Mouse (Mus musculus): Measurements from ENCODE around the gene Klhl2. TPM values are rescaled to one million over a fixed set of nuclear protein-coding genes. Genes with fewer than 3 reads are reported as not detected.
A peak's percentile ranks its signal among the peaks of the same experiment; 100 is the strongest.

Klhl2 gene
- polyA plus RNA-seq, 1 experiment from 2014 or later, result 11.9 TPM

GRCm38 (mm10) chr8:64764075-64764474 lies 85.7 kb downstream of the Klhl2 start:
- ATAC-seq (ENCODE audit: insufficient number of reproducible peaks, insufficient read depth, low FRiP score, low TSS enrichment), result no peak
- no peaks in the 10 kb centered on the region for H3K4me1 ChIP-seq
- no peak overlapping the region for H3K9ac ChIP-seq
- H3K4me3 ChIP-seq, result no peak overlapping the region
- no peak overlapping the region for H3K4me2 ChIP-seq (replicated peaks)
- H3K9me3 ChIP-seq, result no peaks in the 10 kb centered on the region
- H3K27me3 ChIP-seq, result no peaks in the 10 kb centered on the region
- H3K27ac ChIP-seq, result no peak overlapping the region
- 83% methylated on average over 9 of the region's 9 CpGs for WGBS
- H3K36me3 ChIP-seq, result no peaks in the 10 kb centered on the region

DNA sequence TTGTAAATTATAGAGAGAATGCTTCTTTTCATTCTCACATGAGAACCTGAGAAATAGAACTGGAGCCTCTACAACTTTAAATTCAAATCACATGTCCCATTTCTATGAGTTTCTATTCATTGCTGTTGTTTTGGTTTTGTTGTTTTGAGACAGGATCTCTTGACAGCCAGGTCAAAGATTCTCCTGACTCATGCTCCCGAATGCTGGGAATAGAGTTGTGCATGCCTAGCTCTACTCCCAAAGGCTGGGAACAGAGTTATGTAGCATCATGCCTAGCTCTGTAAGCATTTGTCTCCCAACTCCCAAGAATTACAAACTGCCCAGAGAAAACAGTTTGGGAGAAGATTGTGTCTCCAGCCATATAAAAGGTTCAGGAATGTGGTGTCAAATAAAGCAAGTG lies 87.1 kb downstream of the Klhl2 start:
- no peaks in the 10 kb centered on the region for H3K27me3 ChIP-seq
- no peak for ATAC-seq (ENCODE audit: insufficient number of reproducible peaks, insufficient read depth, low FRiP score, low TSS enrichment)
- WGBS, result 96% methylated on average over 1 of the region's 1 CpGs
- H3K9ac ChIP-seq, result no peak overlapping the region
- H3K4me3 ChIP-seq, result no peak overlapping the region
- H3K27ac ChIP-seq, result no peak overlapping the region
- no peak overlapping the region for H3K4me2 ChIP-seq (replicated peaks)
- H3K36me3 ChIP-seq, result peaks cover 6% of the 10 kb centered on the region; the same call in 1 of the 2 replicates
- H3K9me3 ChIP-seq, result no peaks in the 10 kb centered on the region
- no peaks in the 10 kb centered on the region for H3K4me1 ChIP-seq

DNA sequence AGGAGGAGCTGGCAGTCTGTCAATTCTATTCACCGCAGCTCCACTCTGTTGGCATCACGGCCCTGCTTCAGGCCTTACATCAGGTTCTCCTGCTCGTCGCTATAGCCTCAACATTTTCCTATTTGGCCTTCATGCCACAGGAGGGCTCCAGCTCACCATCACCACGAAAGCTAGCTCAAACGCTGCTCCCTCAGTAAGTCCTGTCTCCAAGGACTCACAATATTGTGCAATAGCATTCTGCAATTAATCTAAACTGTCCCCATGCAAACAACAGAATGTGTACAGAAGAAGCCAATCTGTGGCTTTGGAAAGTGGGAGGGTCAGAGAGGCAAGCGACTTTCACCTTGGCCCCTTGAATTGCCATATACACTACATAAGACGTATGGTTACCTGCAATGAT lies 88.4 kb downstream of the Klhl2 start:
- Histone ChIP-seq H3K27me3 (no peaks in the 10 kb centered on the region), H3K9ac (no peak overlapping the region), H3K36me3 (peaks cover 7% of the 10 kb centered on the region; the same call in 1 of the 2 replicates), H3K9me3 (no peaks in the 10 kb centered on the region), H3K4me1 (no peaks in the 10 kb centered on the region), H3K4me2 (replicated peaks) (no peak overlapping the region), H3K27ac (no peak overlapping the region), H3K4me3 (no peak overlapping the region)
- 86% methylated on average over 8 of the region's 8 CpGs for WGBS
- no peak for ATAC-seq (ENCODE audit: insufficient number of reproducible peaks, insufficient read depth, low FRiP score, low TSS enrichment)

GRCm38 (mm10) chr8:64757956-64758355 lies 91.9 kb downstream of the Klhl2 start:
- WGBS, result 94% methylated on average over 15 of the region's 15 CpGs
- Histone ChIP-seq H3K9ac (no peak overlapping the region), H3K36me3 (peaks cover 8% of the 10 kb centered on the region)

DNA sequence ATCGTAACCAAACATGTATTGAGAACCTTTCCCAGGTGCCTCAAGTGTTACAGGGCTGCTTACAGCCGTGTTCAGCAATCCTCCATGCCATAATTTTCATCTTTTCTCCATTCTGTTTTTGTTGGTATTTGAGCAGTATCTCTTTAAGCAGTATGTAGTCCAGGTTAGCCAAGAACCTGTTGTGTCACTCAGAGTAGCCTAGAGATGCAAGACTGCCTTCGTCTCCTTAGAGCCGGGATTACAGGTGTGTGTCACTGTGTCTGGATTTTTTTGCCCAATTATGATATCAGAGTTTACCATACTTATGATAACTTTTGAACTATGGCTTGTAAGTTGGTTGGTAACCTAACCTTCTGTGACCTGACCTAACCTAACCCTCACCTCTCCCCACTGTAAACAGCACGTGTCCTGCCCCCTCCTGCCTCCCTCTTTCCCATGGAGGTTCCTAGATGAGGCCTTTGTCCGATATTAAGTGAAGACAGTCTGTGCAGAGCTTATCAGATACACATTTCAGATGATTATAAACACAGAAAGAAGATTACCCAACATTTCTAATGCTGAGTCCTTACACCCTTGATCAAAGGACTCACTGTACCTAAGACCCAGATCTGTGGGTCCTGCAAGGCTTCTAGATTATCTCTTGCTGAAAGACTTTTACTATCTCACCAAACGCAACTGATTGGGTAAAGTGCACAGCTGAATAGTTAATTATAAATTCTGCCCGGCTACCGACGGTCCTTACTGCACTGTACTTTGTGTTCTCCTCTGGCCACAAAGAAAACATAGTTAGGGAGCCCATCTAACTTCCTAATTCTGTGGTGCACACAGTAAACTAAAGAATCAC lies 103.4 kb downstream of the Klhl2 start:
- Histone ChIP-seq H3K27me3 (no peaks in the 10 kb centered on the region), H3K27ac (no peak overlapping the region), H3K9me3 (no peaks in the 10 kb centered on the region), H3K36me3 (0 out of 2 replicates have a peak, but pooled peaks cover 14% of the 10 kb centered on the region), H3K4me3 (no peak overlapping the region), H3K4me1 (no peaks in the 10 kb centered on the region), H3K4me2 (replicated peaks) (no peak overlapping the region), H3K9ac (no peak overlapping the region)
- no peak for ATAC-seq (ENCODE audit: insufficient number of reproducible peaks, insufficient read depth, low FRiP score, low TSS enrichment)
- WGBS, result 86% methylated on average over 10 of the region's 10 CpGs

More at GRCm38 (mm10) chr8:64757956-64758355, 91.9 kb downstream of the Klhl2 start:
- H3K27me3 ChIP-seq, result no peaks in the 10 kb centered on the region
- no peak for ATAC-seq (ENCODE audit: insufficient number of reproducible peaks, insufficient read depth, low FRiP score, low TSS enrichment)
- H3K4me1 ChIP-seq, result no peaks in the 10 kb centered on the region
- H3K27ac ChIP-seq, result no peak overlapping the region
- H3K4me2 ChIP-seq (replicated peaks), result no peak overlapping the region
- H3K4me3 ChIP-seq, result no peak overlapping the region
- no peaks in the 10 kb centered on the region for H3K9me3 ChIP-seq

DNA sequence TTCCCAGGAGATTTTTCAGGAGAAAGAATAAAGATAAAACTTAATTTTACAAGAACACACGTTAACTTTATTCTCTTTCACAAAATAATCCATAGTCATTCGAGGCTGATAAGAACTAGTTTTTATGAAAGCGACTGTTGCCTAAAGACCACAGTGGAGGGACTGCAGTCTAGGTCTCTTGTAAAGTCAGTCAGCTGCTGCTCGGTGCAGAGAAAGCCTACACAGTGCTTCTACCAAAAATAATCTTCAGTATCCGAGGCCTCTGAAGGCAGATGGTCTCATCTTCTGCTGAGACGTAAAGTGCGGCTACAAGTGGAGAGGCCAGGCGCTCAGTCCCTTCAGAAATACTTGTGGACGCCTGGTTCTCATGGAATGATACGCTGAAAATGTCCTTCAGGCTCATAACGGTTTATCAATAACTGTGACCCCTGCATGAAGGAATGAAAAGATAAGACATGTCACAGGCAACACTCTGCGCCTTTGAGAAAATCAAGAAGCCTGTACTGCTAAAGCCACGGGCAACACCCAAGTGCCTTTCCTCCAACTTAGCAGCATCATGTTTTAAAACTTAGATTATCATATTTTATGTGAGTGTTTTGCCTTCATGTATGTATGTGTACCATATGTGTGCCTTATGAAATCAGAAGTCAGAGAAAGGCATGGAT lies 109.1 kb downstream of the Klhl2 start:
- Histone ChIP-seq H3K36me3 (no peaks in the 10 kb centered on the region), H3K4me2 (replicated peaks) (no peak overlapping the region), H3K4me3 (no peak overlapping the region), H3K9ac (no peak overlapping the region), H3K27ac (no peak overlapping the region), H3K4me1 (no peaks in the 10 kb centered on the region), H3K27me3 (no peaks in the 10 kb centered on the region), H3K9me3 (no peaks in the 10 kb centered on the region)
- no peak for ATAC-seq (ENCODE audit: insufficient number of reproducible peaks, insufficient read depth, low FRiP score, low TSS enrichment)
- 90% methylated on average over 13 of the region's 13 CpGs for WGBS

GRCm38 (mm10) chr8:64738916-64739315 lies 110.9 kb downstream of the Klhl2 start:
- no peaks in the 10 kb centered on the region for H3K36me3 ChIP-seq
- no peak overlapping the region for H3K27ac ChIP-seq
- no peaks in the 10 kb centered on the region for H3K4me1 ChIP-seq
- WGBS, result 82% methylated on average over 1 of the region's 1 CpGs
- H3K27me3 ChIP-seq, result no peaks in the 10 kb centered on the region
- H3K4me2 ChIP-seq (replicated peaks), result no peak overlapping the region
- no peaks in the 10 kb centered on the region for H3K9me3 ChIP-seq
- no peak overlapping the region for H3K9ac ChIP-seq
- H3K4me3 ChIP-seq, result no peak overlapping the region
- no peak for ATAC-seq (ENCODE audit: insufficient number of reproducible peaks, insufficient read depth, low FRiP score, low TSS enrichment)

DNA sequence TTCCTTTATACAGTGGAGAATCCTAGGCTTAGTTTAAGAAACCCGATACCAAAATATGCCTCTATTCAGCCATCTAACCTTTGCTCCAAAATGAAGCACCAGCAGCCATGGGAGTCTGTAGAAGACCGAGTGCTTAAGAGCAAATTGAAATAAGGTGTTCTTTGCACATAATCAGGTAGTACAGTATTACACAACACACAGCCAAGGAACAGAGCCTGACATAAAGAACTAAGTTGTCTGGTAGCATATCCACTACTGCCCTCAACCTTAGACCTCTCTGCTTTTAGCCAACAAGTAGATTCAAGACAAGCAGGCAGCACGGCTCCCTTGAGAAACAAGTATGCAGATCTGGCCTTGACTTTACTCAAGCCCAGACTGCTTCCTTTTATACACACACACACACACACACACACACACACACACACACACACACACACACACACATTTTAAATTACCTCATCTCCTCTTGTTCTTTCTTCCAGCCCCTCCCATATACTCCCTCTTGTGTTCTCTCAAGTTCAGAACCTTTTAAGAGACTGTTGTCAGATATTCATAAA lies 113.0 kb downstream of the Klhl2 start:
- Histone ChIP-seq H3K27ac (no peak overlapping the region), H3K4me3 (no peak overlapping the region)
- 65% methylated on average over 3 of the region's 3 CpGs for WGBS

DNA sequence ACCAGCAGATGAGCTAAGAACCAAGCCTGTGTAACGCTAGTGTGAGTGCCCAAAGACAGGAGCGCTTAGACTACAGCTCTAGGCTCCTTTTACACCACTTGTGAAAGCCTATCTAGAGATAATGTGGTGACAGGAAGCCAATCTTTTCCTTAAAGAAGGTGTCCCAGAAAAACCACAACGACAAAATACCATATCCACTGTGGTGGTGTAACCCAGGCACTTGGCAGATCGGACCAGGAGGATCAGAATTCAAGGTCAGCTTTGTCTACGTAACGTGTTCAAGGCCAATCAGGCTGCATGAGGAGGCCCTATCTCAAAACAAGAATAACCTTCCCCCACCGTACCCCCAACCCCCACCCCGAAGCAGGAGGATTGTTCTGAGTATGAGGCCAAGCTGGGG lies 114.7 kb downstream of the Klhl2 start:
- Histone ChIP-seq H3K27ac (no peak overlapping the region), H3K9ac (no peak overlapping the region)
- no peak for ATAC-seq (ENCODE audit: insufficient number of reproducible peaks, insufficient read depth, low FRiP score, low TSS enrichment)

More for the DNA sequence above, 113.0 kb downstream of the Klhl2 start:
- Histone ChIP-seq H3K27me3 (no peaks in the 10 kb centered on the region), H3K36me3 (no peaks in the 10 kb centered on the region), H3K4me2 (replicated peaks) (no peak overlapping the region), H3K4me1 (0 out of 2 replicates have a peak, but pooled peaks cover 4% of the 10 kb centered on the region), H3K9ac (no peak overlapping the region), H3K9me3 (no peaks in the 10 kb centered on the region)
- ATAC-seq (ENCODE audit: insufficient number of reproducible peaks, insufficient read depth, low FRiP score, low TSS enrichment), result no peak

DNA sequence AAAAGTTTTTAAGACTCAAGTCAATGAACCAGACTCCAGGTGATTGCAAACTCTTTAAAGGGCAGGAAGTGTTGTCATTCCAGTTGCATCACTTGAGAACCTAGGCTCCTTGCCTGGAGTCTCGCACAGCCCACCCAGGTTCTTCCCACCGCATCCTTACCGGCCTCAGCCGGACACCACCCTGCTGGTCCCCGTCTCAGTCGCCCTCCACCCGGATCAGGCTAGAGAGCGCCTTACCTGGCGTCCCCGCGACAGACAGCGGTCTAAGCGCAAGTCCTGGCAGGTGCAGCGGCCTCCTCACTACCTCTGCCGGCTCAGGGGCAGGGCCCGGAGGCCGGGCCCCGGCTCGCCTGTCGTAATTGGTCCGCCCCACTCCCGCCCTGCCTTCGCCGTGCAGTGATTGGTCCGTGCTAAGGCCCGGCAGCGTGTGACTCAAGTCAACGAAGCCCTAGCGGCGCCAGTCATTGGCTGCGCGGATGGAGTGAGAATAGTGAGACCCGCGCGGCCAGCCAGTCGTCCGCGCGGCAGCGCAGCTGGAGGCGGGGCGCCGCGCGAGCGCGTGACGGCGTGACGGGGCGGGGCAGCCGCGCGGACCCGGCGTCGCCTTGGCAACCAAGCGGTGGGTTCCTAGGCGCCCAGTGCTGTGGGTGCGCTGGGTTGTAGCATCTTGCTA lies 116.4 kb downstream of the Klhl2 start, which contains the start of gene Msmo1:
Gene Msmo1, minus strand, starts transcription at position 522 of the 673 bp plus-strand sequence.
- Histone ChIP-seq H3K9ac (peak within 1 kb of the TSS; percentile 59), H3K4me2 (replicated peaks) (peak within 1 kb of the TSS; percentile 66), H3K27ac (peak within 1 kb of the TSS; percentile 65), H3K36me3 (peaks cover 16% of the 10 kb centered on the region), H3K9me3 (no peaks in the 10 kb centered on the region), H3K4me3 (peak within 1 kb of the TSS; percentile 80), H3K4me1 (peaks cover 12% of the 10 kb centered on the region; the same call in 1 of the 2 replicates), H3K27me3 (no peaks in the 10 kb centered on the region)
- ATAC-seq (ENCODE audit: insufficient number of reproducible peaks, insufficient read depth, low FRiP score, low TSS enrichment), result peak; percentile 100
- under 1% methylated on average over 60 of the region's 60 CpGs for WGBS

More for the DNA sequence above, 114.7 kb downstream of the Klhl2 start:
- Histone ChIP-seq H3K27me3 (no peaks in the 10 kb centered on the region), H3K4me3 (no peak overlapping the region), H3K9me3 (no peaks in the 10 kb centered on the region), H3K4me1 (peaks cover 9% of the 10 kb centered on the region; the same call in 1 of the 2 replicates), H3K4me2 (replicated peaks) (no peak overlapping the region), H3K36me3 (peaks cover 7% of the 10 kb centered on the region)
- 71% methylated on average over 8 of the region's 8 CpGs for WGBS

DNA sequence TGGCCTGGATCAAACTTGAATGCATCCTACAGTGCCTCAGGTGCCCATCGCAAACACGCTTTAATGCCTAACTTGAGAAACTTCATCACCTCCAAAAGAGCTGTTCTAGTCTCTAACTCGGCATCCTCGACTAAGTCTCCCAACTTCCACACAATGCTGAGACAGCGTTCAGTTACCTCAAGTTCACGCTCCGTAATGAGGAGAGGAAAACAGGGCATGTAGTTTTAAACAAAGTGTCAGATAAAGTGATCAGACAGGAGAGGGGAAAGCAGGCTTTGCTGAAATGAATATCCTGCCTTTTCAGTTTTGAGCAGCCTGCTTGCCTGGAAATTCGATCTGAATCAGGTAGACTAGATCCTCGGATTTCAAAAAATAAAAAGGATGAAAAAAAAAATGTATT lies 117.2 kb downstream of the Klhl2 start:
- H3K36me3 ChIP-seq, result peaks cover 20% of the 10 kb centered on the region
- no peaks in the 10 kb centered on the region for H3K9me3 ChIP-seq
- ATAC-seq (ENCODE audit: insufficient number of reproducible peaks, insufficient read depth, low FRiP score, low TSS enrichment), result no peak
- WGBS, result 13% methylated on average over 9 of the region's 9 CpGs
- peak overlapping the region; percentile 66 for H3K4me2 ChIP-seq (replicated peaks)
- H3K4me3 ChIP-seq, result peak overlapping the region; percentile 80
- H3K4me1 ChIP-seq, result peaks cover 12% of the 10 kb centered on the region; the same call in 1 of the 2 replicates
- peak overlapping the region; percentile 59 for H3K9ac ChIP-seq
- H3K27ac ChIP-seq, result peak overlapping the region; percentile 65
- no peaks in the 10 kb centered on the region for H3K27me3 ChIP-seq

Measured in embryonic facial prominence, embryonic 12.5 days (tissue).